Mouse (Mus musculus): ENCODE measurements at regions not wholly inside any gene's neighbourhood (a gene's known extent, or its start where the extent isn't known, plus 50 kb on each side); places are given as distances from the start of the nearest gene placed in this dataset.

GRCm38 (mm10) chr15:28081147-28081546 is 55.5 kb upstream of the Trio start:
- TF ChIP-seq GATA4 (IDR thresholded peaks at IDR 0.05; ENCODE audit: insufficient replicate concordance, low read length): no peak

- no peak for TF ChIP-seq GATA4 (IDR thresholded peaks at IDR 0.05; ENCODE audit: insufficient replicate concordance, low read length)
Observed at GRCm38 (mm10) chr15:28082411-28082810, 56.8 kb upstream of the Trio start.

GRCm38 (mm10) chr15:28105956-28106355 is 80.3 kb upstream of the Trio start:
- peak; percentile 97 for TF ChIP-seq GATA4 (IDR thresholded peaks at IDR 0.05; ENCODE audit: insufficient replicate concordance, low read length)

- no peak for TF ChIP-seq GATA4 (IDR thresholded peaks at IDR 0.05; ENCODE audit: insufficient replicate concordance, low read length)
Observed at GRCm38 (mm10) chr15:28109916-28110315, 84.3 kb upstream of the Trio start.

- TF ChIP-seq GATA4 (IDR thresholded peaks at IDR 0.05; ENCODE audit: insufficient replicate concordance, low read length): no peak
Observed at GRCm38 (mm10) chr15:28113491-28113890, 87.8 kb upstream of the Trio start.

GRCm38 (mm10) chr15:28114180-28114747 is 88.6 kb upstream of the Trio start:
- TF ChIP-seq GATA4 (IDR thresholded peaks at IDR 0.05; ENCODE audit: insufficient replicate concordance, low read length): no peak

- TF ChIP-seq GATA4 (IDR thresholded peaks at IDR 0.05; ENCODE audit: insufficient replicate concordance, low read length): no peak
Observed at GRCm38 (mm10) chr15:28126846-28127245, 76.7 kb upstream of the Dnah5 start.

GRCm38 (mm10) chr15:28129536-28129935 is 74.0 kb upstream of the Dnah5 start:
- no peak for TF ChIP-seq GATA4 (IDR thresholded peaks at IDR 0.05; ENCODE audit: insufficient replicate concordance, low read length)

- TF ChIP-seq GATA4 (IDR thresholded peaks at IDR 0.05; ENCODE audit: insufficient replicate concordance, low read length): no peak
Observed at GRCm38 (mm10) chr15:28131546-28131945, 72.0 kb upstream of the Dnah5 start.

GRCm38 (mm10) chr15:28133171-28133810 is 70.3 kb upstream of the Dnah5 start:
- TF ChIP-seq GATA4 (IDR thresholded peaks at IDR 0.05; ENCODE audit: insufficient replicate concordance, low read length): no peak

GRCm38 (mm10) chr15:28134206-28134605 is 69.3 kb upstream of the Dnah5 start:
- no peak for TF ChIP-seq GATA4 (IDR thresholded peaks at IDR 0.05; ENCODE audit: insufficient replicate concordance, low read length)

- no peak for TF ChIP-seq GATA4 (IDR thresholded peaks at IDR 0.05; ENCODE audit: insufficient replicate concordance, low read length)
Observed at GRCm38 (mm10) chr15:28138806-28139205, 64.7 kb upstream of the Dnah5 start.

- no peak for TF ChIP-seq GATA4 (IDR thresholded peaks at IDR 0.05; ENCODE audit: insufficient replicate concordance, low read length)
Observed at GRCm38 (mm10) chr15:28140301-28140700, 63.3 kb upstream of the Dnah5 start.

GRCm38 (mm10) chr15:28141345-28141744 is 62.2 kb upstream of the Dnah5 start:
- TF ChIP-seq GATA4 (IDR thresholded peaks at IDR 0.05; ENCODE audit: insufficient replicate concordance, low read length): no peak

- TF ChIP-seq GATA4 (IDR thresholded peaks at IDR 0.05; ENCODE audit: insufficient replicate concordance, low read length): no peak
Observed at GRCm38 (mm10) chr15:28144217-28144616, 59.3 kb upstream of the Dnah5 start.

- no peak for TF ChIP-seq GATA4 (IDR thresholded peaks at IDR 0.05; ENCODE audit: insufficient replicate concordance, low read length)
Observed at GRCm38 (mm10) chr15:28144846-28145245, 58.7 kb upstream of the Dnah5 start.

GRCm38 (mm10) chr15:28151678-28152077 is 51.9 kb upstream of the Dnah5 start:
- TF ChIP-seq GATA4 (IDR thresholded peaks at IDR 0.05; ENCODE audit: insufficient replicate concordance, low read length): no peak
